Mouse (Mus musculus): ENCODE results near the gene Blmh. TPM values are rescaled to one million over a fixed set of nuclear protein-coding genes. Genes with fewer than 3 reads are reported as not detected.

The Blmh gene
- polyA plus RNA-seq, 1 experiment from 2014 or later = 88.3 TPM

GRCm38 (mm10) chr11:76897871-76898270, 26.7 kb upstream of the Blmh start:
- no peaks in the 10 kb centered on the region for H3K27me3 ChIP-seq
- no peaks in the 10 kb centered on the region for H3K9me3 ChIP-seq (replicated peaks)
- no peaks in the 10 kb centered on the region for H3K36me3 ChIP-seq
- no peak overlapping the region for H3K9ac ChIP-seq
- 48% methylated on average over 3 of the region's 3 CpGs for WGBS
- no peak overlapping the region for H3K27ac ChIP-seq
- peaks cover 24% of the 10 kb centered on the region for H3K4me1 ChIP-seq (replicated peaks)
- no peak overlapping the region for H3K4me2 ChIP-seq
- H3K4me3 ChIP-seq = no peak overlapping the region
- ATAC-seq (replicated peaks; ENCODE audit: insufficient number of reproducible peaks, insufficient read depth, low FRiP score, low read depth) = no peak

- Histone ChIP-seq H3K36me3 (no peaks in the 10 kb centered on the region), H3K4me1 (replicated peaks) (peaks cover 16% of the 10 kb centered on the region; the same call in 1 of the 2 replicates), H3K4me3 (no peak overlapping the region), H3K9me3 (replicated peaks) (no peaks in the 10 kb centered on the region), H3K9ac (no peak overlapping the region), H3K27me3 (no peaks in the 10 kb centered on the region), H3K4me2 (no peak overlapping the region), H3K27ac (no peak overlapping the region)
- no peak for ATAC-seq (replicated peaks; ENCODE audit: insufficient number of reproducible peaks, insufficient read depth, low FRiP score, low read depth)
- 82% methylated on average over 3 of the region's 3 CpGs for WGBS
These were observed 25.9 kb upstream of the Blmh start for GRCm38 (mm10) chr11:76898751-76899150.

GRCm38 (mm10) chr11:76899758-76900738, 24.6 kb upstream of the Blmh start:
- H3K27ac ChIP-seq = no peak overlapping the region
- H3K4me3 ChIP-seq = no peak overlapping the region
- peaks cover 9% of the 10 kb centered on the region; the same call in 1 of the 2 replicates for H3K4me1 ChIP-seq (replicated peaks)
- 48% methylated on average over 5 of the region's 5 CpGs for WGBS
- H3K27me3 ChIP-seq = no peaks in the 10 kb centered on the region
- H3K4me2 ChIP-seq = no peak overlapping the region
- no peak for ATAC-seq (replicated peaks; ENCODE audit: insufficient number of reproducible peaks, insufficient read depth, low FRiP score, low read depth)
- H3K9me3 ChIP-seq (replicated peaks) = no peaks in the 10 kb centered on the region
- H3K9ac ChIP-seq = no peak overlapping the region
- H3K36me3 ChIP-seq = no peaks in the 10 kb centered on the region

GRCm38 (mm10) chr11:76901579-76902361, 22.8 kb upstream of the Blmh start, which contains the start of gene Tmigd1:
TSS of gene Tmigd1 (plus strand) at chr11:76902159.
- Histone ChIP-seq H3K9ac (no peak within 1 kb of the TSS), H3K4me2 (no peak within 1 kb of the TSS), H3K36me3 (no peaks in the 10 kb centered on the region), H3K4me1 (replicated peaks) (peaks cover 5% of the 10 kb centered on the region; the same call in 1 of the 2 replicates), H3K9me3 (replicated peaks) (no peaks in the 10 kb centered on the region), H3K4me3 (no peak within 1 kb of the TSS), H3K27me3 (no peaks in the 10 kb centered on the region), H3K27ac (no peak within 1 kb of the TSS)
- 64% methylated on average over 7 of the region's 7 CpGs for WGBS
- no peak for ATAC-seq (replicated peaks; ENCODE audit: insufficient number of reproducible peaks, insufficient read depth, low FRiP score, low read depth)

- WGBS = 85% methylated on average over 2 of the region's 2 CpGs
- H3K4me2 ChIP-seq = no peak overlapping the region
These were observed 20.3 kb upstream of the Blmh start for GRCm38 (mm10) chr11:76904340-76904739.

GRCm38 (mm10) chr11:76908651-76909050, 16.0 kb upstream of the Blmh start:
- H3K27me3 ChIP-seq = no peaks in the 10 kb centered on the region
- WGBS = 85% methylated on average over 7 of the region's 7 CpGs
- no peak overlapping the region for H3K27ac ChIP-seq
- no peak overlapping the region for H3K4me3 ChIP-seq
- no peaks in the 10 kb centered on the region for H3K9me3 ChIP-seq (replicated peaks)
- peaks cover 23% of the 10 kb centered on the region for H3K4me1 ChIP-seq (replicated peaks)
- no peaks in the 10 kb centered on the region for H3K36me3 ChIP-seq
- no peak for ATAC-seq (replicated peaks; ENCODE audit: insufficient number of reproducible peaks, insufficient read depth, low FRiP score, low read depth)
- H3K9ac ChIP-seq = no peak overlapping the region
- no peak overlapping the region for H3K4me2 ChIP-seq

More at GRCm38 (mm10) chr11:76904340-76904739, 20.3 kb upstream of the Blmh start:
- Histone ChIP-seq H3K27ac (no peak overlapping the region), H3K9ac (no peak overlapping the region), H3K36me3 (no peaks in the 10 kb centered on the region), H3K4me3 (no peak overlapping the region), H3K9me3 (replicated peaks) (no peaks in the 10 kb centered on the region), H3K4me1 (replicated peaks) (peaks cover 3% of the 10 kb centered on the region; the same call in 1 of the 2 replicates), H3K27me3 (no peaks in the 10 kb centered on the region)
- no peak for ATAC-seq (replicated peaks; ENCODE audit: insufficient number of reproducible peaks, insufficient read depth, low FRiP score, low read depth)

- Histone ChIP-seq H3K4me3 (no peak overlapping the region), H3K27me3 (no peaks in the 10 kb centered on the region; the same call in 1 of the 2 replicates), H3K36me3 (no peaks in the 10 kb centered on the region), H3K9ac (no peak overlapping the region), H3K4me1 (replicated peaks) (peaks cover 25% of the 10 kb centered on the region), H3K9me3 (replicated peaks) (no peaks in the 10 kb centered on the region), H3K27ac (peak overlapping the region; percentile 61), H3K4me2 (no peak overlapping the region)
- no peak for ATAC-seq (replicated peaks; ENCODE audit: insufficient number of reproducible peaks, insufficient read depth, low FRiP score, low read depth)
- 55% methylated on average over 3 of the region's 3 CpGs for WGBS
These were observed 13.1 kb upstream of the Blmh start for GRCm38 (mm10) chr11:76911325-76912054.

- ATAC-seq (replicated peaks; ENCODE audit: insufficient number of reproducible peaks, insufficient read depth, low FRiP score, low read depth) = no peak
These were observed 12.6 kb upstream of the Blmh start for GRCm38 (mm10) chr11:76912055-76912395.

GRCm38 (mm10) chr11:76914366-76914765, 10.2 kb upstream of the Blmh start:
- H3K4me2 ChIP-seq = no peak overlapping the region
- no peak overlapping the region for H3K9ac ChIP-seq
- no peak overlapping the region for H3K4me3 ChIP-seq
- no peak overlapping the region for H3K27ac ChIP-seq
- peaks cover 33% of the 10 kb centered on the region for H3K4me1 ChIP-seq (replicated peaks)
- no peak for ATAC-seq (replicated peaks; ENCODE audit: insufficient number of reproducible peaks, insufficient read depth, low FRiP score, low read depth)
- H3K9me3 ChIP-seq (replicated peaks) = no peaks in the 10 kb centered on the region
- 67% methylated on average over 7 of the region's 7 CpGs for WGBS
- H3K36me3 ChIP-seq = no peaks in the 10 kb centered on the region
- no peaks in the 10 kb centered on the region; the same call in 1 of the 2 replicates for H3K27me3 ChIP-seq

More at GRCm38 (mm10) chr11:76912055-76912395, 12.6 kb upstream of the Blmh start:
- H3K4me3 ChIP-seq = no peak overlapping the region
- no peak overlapping the region for H3K9ac ChIP-seq
- no peaks in the 10 kb centered on the region for H3K36me3 ChIP-seq
- 9% methylated on average over 7 of the region's 7 CpGs for WGBS
- peak overlapping the region; percentile 61 for H3K27ac ChIP-seq
- H3K9me3 ChIP-seq (replicated peaks) = no peaks in the 10 kb centered on the region
- H3K4me1 ChIP-seq (replicated peaks) = peaks cover 30% of the 10 kb centered on the region
- 0 out of 2 replicates have a peak overlapping the region, but pooled peaks have one; percentile 14 for H3K4me2 ChIP-seq
- no peaks in the 10 kb centered on the region; the same call in 1 of the 2 replicates for H3K27me3 ChIP-seq

GRCm38 (mm10) chr11:76916539-76917229, 7.9 kb upstream of the Blmh start:
- WGBS = 26% methylated on average over 13 of the region's 13 CpGs
- H3K4me3 ChIP-seq = no peak overlapping the region
- no peak for ATAC-seq (replicated peaks; ENCODE audit: insufficient number of reproducible peaks, insufficient read depth, low FRiP score, low read depth)
- no peak overlapping the region for H3K9ac ChIP-seq
- H3K9me3 ChIP-seq (replicated peaks) = no peaks in the 10 kb centered on the region
- H3K4me1 ChIP-seq (replicated peaks) = peaks cover 22% of the 10 kb centered on the region
- peak overlapping the region; percentile 18; the same call in 1 of the 2 replicates for H3K4me2 ChIP-seq
- H3K36me3 ChIP-seq = no peaks in the 10 kb centered on the region
- no peaks in the 10 kb centered on the region; the same call in 1 of the 2 replicates for H3K27me3 ChIP-seq
- H3K27ac ChIP-seq = no peak overlapping the region
